Comparison of ENCODE assay signal across 10 mouse cellular contexts in the genomic region with DNA sequence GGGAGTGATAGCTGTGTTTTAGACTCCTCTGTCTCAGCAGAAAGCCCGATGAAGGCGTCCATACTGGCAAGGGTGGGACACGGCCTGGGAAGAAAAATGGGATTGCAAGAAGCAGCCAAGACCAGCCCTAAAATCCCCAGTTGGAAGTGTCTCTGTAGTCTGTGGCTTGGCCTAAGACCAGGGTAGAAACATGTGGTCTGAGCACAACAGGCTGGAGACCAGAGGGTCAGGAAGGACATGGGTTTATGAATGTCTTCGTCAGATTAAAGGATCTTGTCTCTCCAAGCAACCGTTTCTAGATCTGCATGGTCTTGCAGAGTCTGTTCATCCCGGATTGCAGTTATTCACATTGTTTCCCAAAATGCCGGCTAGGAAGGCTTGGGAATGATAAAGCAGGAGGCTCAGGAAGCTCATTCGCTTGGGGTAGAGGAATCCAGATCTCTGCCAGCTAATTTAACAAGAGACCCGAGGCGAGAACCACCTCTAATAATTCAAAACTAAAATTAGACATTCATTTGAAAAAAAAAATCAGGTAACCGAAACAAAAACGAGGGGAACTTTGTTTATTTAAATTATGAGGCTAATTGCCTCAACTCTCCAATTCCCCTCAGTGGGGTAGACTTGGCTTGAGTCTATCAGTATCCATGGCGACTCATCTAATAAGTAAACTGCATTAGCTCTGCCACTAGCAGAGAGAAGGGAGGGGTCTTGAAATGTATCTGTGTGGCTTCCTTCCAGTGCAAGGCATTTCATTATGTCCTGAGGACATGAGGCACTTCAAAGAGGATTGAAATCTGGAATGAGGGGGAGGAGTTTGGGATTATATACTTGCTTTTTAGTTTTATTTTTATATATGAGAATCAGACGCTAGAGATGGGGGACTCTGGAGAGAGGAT. TPM values are rescaled to one million over a fixed set of nuclear protein-coding genes. Genes with fewer than 3 reads are reported as not detected.
DNase-seq lines count a peak whose midpoint lies in the region; ATAC-seq and TF ChIP-seq lines count a peak whose summit lies in the region.
"Had no signal": no experiment of that assay in that cellular context is flagged by ENCODE, and none has a peak within 500 bp of the region (broad histone marks: within the 10 kb centered on the region; RNA-seq: fewer than 3 reads in every experiment).

No protein-coding gene starts in this region.

- no peaks in the 10 kb centered on the region for H3K27me3 ChIP-seq in kidney, embryonic 14.5 days (ENCODE audit: control insufficient read depth, insufficient read depth, low read length)
- H3K27me3 ChIP-seq in midbrain, embryonic 12.5 days, result no peaks in the 10 kb centered on the region

- WGBS in kidney, embryonic 14.5 days, result 67% methylated on average over 14 of the region's 14 CpGs
- WGBS in midbrain, embryonic 12.5 days, result 59% methylated on average over 14 of the region's 14 CpGs

- no peaks in the 10 kb centered on the region for H3K36me3 ChIP-seq in kidney, embryonic 14.5 days (ENCODE audit: control insufficient read depth, insufficient read depth, low read length)
- no peaks in the 10 kb centered on the region for H3K36me3 ChIP-seq in midbrain, embryonic 12.5 days

- peaks cover 8% of the 10 kb centered on the region; the same call in 1 of the 2 replicates for H3K4me1 ChIP-seq in kidney, embryonic 14.5 days (ENCODE audit: control insufficient read depth, insufficient read depth, low read length)
- H3K4me1 ChIP-seq in midbrain, embryonic 12.5 days, result no peaks in the 10 kb centered on the region

- no peak for TF ChIP-seq CTCF in brain, embryonic 14.5 days (IDR thresholded peaks at IDR 0.05; ENCODE audit: borderline replicate concordance, extremely low read depth, insufficient read depth, insufficient read length)

- no peak overlapping the region for H3K4me2 ChIP-seq in kidney, embryonic 14.5 days (replicated peaks; ENCODE audit: low read depth, low read length)
- no peak overlapping the region for H3K4me2 ChIP-seq in midbrain, embryonic 12.5 days (replicated peaks)

- H3K27ac ChIP-seq in kidney, embryonic 14.5 days (ENCODE audit: low read depth, low read length), result no peak overlapping the region
- H3K27ac ChIP-seq in midbrain, embryonic 12.5 days (replicated peaks), result no peak overlapping the region
- H3K27ac ChIP-seq: macrophage had no signal

- DNase-seq in kidney, postnatal 14 days, result peak; percentile 59
- peak; percentile 89 for DNase-seq in brain, embryonic 14.5 days (ENCODE audit: low read depth)
- peak; percentile 24 to 47 for DNase-seq in heart, adult 9 months (ENCODE audit: low spot score in 2 of 2)
- no peak for DNase-seq in right cerebral cortex, postnatal 14 days
- DNase-seq in adrenal gland, postnatal 36 days, result no peak
- no peak for DNase-seq in gastrocnemius, postnatal 10 days
- DNase-seq: thymus, postnatal 14 days had no signal

- ATAC-seq in kidney, embryonic 14.5 days (ENCODE audit: low FRiP score, low TSS enrichment), result no peak
- ATAC-seq in midbrain, embryonic 12.5 days (ENCODE audit: low FRiP score, low read depth), result 0 out of 2 replicates have a peak, but pooled peaks have one; percentile 75

- TF ChIP-seq POLR2A in brain, embryonic 14.5 days (IDR thresholded peaks at IDR 0.05; ENCODE audit: borderline replicate concordance, extremely low read depth, insufficient read depth, insufficient read length, poor library complexity, severe bottlenecking), result no peak

- H3K9ac ChIP-seq in kidney, embryonic 14.5 days (ENCODE audit: low read depth, low read length), result no peak overlapping the region
- H3K9ac ChIP-seq in midbrain, embryonic 12.5 days (replicated peaks), result no peak overlapping the region

- no peak overlapping the region for H3K4me3 ChIP-seq in kidney, embryonic 14.5 days (ENCODE audit: low read length)
- no peak overlapping the region for H3K4me3 ChIP-seq in midbrain, embryonic 12.5 days

- no peaks in the 10 kb centered on the region for H3K9me3 ChIP-seq in kidney, embryonic 14.5 days (ENCODE audit: control insufficient read depth, low read length)
- no peaks in the 10 kb centered on the region for H3K9me3 ChIP-seq in midbrain, embryonic 12.5 days

RNA-seq across cellular contexts. Expression of a gene that starts 31.6 kb away (rescaled TPM):
- polyA plus RNA-seq in kidney, embryonic 14.5 days (2014; fragmentation: Nextera tagmentation; extraction: Ambion mirVana), result 6.6 and 11.3 TPM in 2 replicates
- polyA plus RNA-seq in brain, embryonic 14.5 days (2012; rRNA removed), result 17.0 and 18.7 TPM in 2 replicates
- 12.8 and 15.1 TPM in 2 replicates for polyA plus RNA-seq in midbrain, embryonic 12.5 days (2016; fragmentation: Nextera tagmentation; extraction: Ambion mirVana)
- 10 to 100 TPM; 20.9 to 27.6 TPM for total RNA-seq in adrenal gland, postnatal 36 days (2021)
- 10 to 100 TPM; 11.9 to 15.4 TPM for total RNA-seq in gastrocnemius, postnatal 10 days (2021)

Comparison
In these comparisons a context has a peak if more than half of its experiments do, and no peak if none do; other contexts are left out.
1. DNase-seq: peak in kidney, postnatal 14 days (single experiment), brain, embryonic 14.5 days (single experiment) and heart, adult 9 months (2 of 2); none in right cerebral cortex, postnatal 14 days (single experiment), adrenal gland, postnatal 36 days (0 of 2) and gastrocnemius, postnatal 10 days (single experiment).